Mouse (Mus musculus): Measurements from ENCODE around the gene Fcrlb. TPM values are rescaled to one million over a fixed set of nuclear protein-coding genes. Genes with fewer than 3 reads are reported as not detected.

The Fcrlb gene
- not detected in 2 replicates for polyA plus RNA-seq (2011; ENCODE audit: insufficient read depth, insufficient read length, low read depth, missing spikeins)

- Histone ChIP-seq H3K9ac (ENCODE audit: low read depth, poor library complexity, severe bottlenecking) (no peak within 1 kb of the TSS), H3K9me3 (replicated peaks; ENCODE audit: control insufficient read depth, insufficient read depth, low read length, poor library complexity, severe bottlenecking) (no peaks in the 10 kb centered on the region), H3K4me3 (ENCODE audit: low read depth, low read length) (no peak within 1 kb of the TSS), H3K36me3 (ENCODE audit: control insufficient read depth, insufficient read depth, low read length, poor library complexity, severe bottlenecking) (no peaks in the 10 kb centered on the region), H3K27me3 (ENCODE audit: control insufficient read depth, insufficient read depth, low read length, poor library complexity, severe bottlenecking) (no peaks in the 10 kb centered on the region), H3K27ac (ENCODE audit: insufficient read depth, low read length) (no peak within 1 kb of the TSS), H3K4me1 (ENCODE audit: control insufficient read depth, insufficient read depth, low read length) (no peaks in the 10 kb centered on the region)
- no peak for TF ChIP-seq POLR2A (IDR thresholded peaks at IDR 0.05; ENCODE audit: insufficient read depth, low read length)
- TF ChIP-seq EP300 (IDR thresholded peaks at IDR 0.05; ENCODE audit: insufficient read depth, low read depth, low read length), result no peak
- TF ChIP-seq CTCF (IDR thresholded peaks at IDR 0.05; ENCODE audit: low read depth, low read length), result no peak
Measured at GRCm38 (mm10) chr1:170912891-170913615, at the start of gene Fcrlb. Gene Fcrlb (minus strand): TSS chr1:170912941.

- Histone ChIP-seq H3K4me3 (ENCODE audit: low read depth, low read length) (no peak overlapping the region), H3K36me3 (ENCODE audit: control insufficient read depth, insufficient read depth, low read length, poor library complexity, severe bottlenecking) (no peaks in the 10 kb centered on the region), H3K27me3 (ENCODE audit: control insufficient read depth, insufficient read depth, low read length, poor library complexity, severe bottlenecking) (no peaks in the 10 kb centered on the region), H3K9me3 (replicated peaks; ENCODE audit: control insufficient read depth, insufficient read depth, low read length, poor library complexity, severe bottlenecking) (no peaks in the 10 kb centered on the region), H3K9ac (ENCODE audit: low read depth, poor library complexity, severe bottlenecking) (no peak overlapping the region), H3K4me1 (ENCODE audit: control insufficient read depth, insufficient read depth, low read length) (no peaks in the 10 kb centered on the region), H3K27ac (ENCODE audit: insufficient read depth, low read length) (no peak overlapping the region)
- no peak for TF ChIP-seq CTCF (IDR thresholded peaks at IDR 0.05; ENCODE audit: low read depth, low read length)
- TF ChIP-seq EP300 (IDR thresholded peaks at IDR 0.05; ENCODE audit: insufficient read depth, low read depth, low read length), result no peak
- TF ChIP-seq POLR2A (IDR thresholded peaks at IDR 0.05; ENCODE audit: insufficient read depth, low read length), result no peak
Measured at GRCm38 (mm10) chr1:170962301-170962700, 49.6 kb upstream of the Fcrlb start.

GRCm38 (mm10) chr1:170961101-170961500, 48.4 kb upstream of the Fcrlb start:
- Histone ChIP-seq H3K27ac (ENCODE audit: insufficient read depth, low read length) (no peak overlapping the region), H3K4me3 (ENCODE audit: low read depth, low read length) (no peak overlapping the region), H3K27me3 (ENCODE audit: control insufficient read depth, insufficient read depth, low read length, poor library complexity, severe bottlenecking) (no peaks in the 10 kb centered on the region), H3K9ac (ENCODE audit: low read depth, poor library complexity, severe bottlenecking) (no peak overlapping the region), H3K4me1 (ENCODE audit: control insufficient read depth, insufficient read depth, low read length) (no peaks in the 10 kb centered on the region), H3K9me3 (replicated peaks; ENCODE audit: control insufficient read depth, insufficient read depth, low read length, poor library complexity, severe bottlenecking) (no peaks in the 10 kb centered on the region), H3K36me3 (ENCODE audit: control insufficient read depth, insufficient read depth, low read length, poor library complexity, severe bottlenecking) (no peaks in the 10 kb centered on the region)
- TF ChIP-seq EP300 (IDR thresholded peaks at IDR 0.05; ENCODE audit: insufficient read depth, low read depth, low read length), result no peak
- no peak for TF ChIP-seq POLR2A (IDR thresholded peaks at IDR 0.05; ENCODE audit: insufficient read depth, low read length)

GRCm38 (mm10) chr1:170959791-170960190, 47.0 kb upstream of the Fcrlb start:
- no peak for TF ChIP-seq EP300 (IDR thresholded peaks at IDR 0.05; ENCODE audit: insufficient read depth, low read depth, low read length)
- TF ChIP-seq CTCF (IDR thresholded peaks at IDR 0.05; ENCODE audit: low read depth, low read length), result no peak
- no peak for TF ChIP-seq POLR2A (IDR thresholded peaks at IDR 0.05; ENCODE audit: insufficient read depth, low read length)

GRCm38 (mm10) chr1:170958225-170958624, 45.5 kb upstream of the Fcrlb start:
- TF ChIP-seq POLR2A (IDR thresholded peaks at IDR 0.05; ENCODE audit: insufficient read depth, low read length) (no peak), EP300 (IDR thresholded peaks at IDR 0.05; ENCODE audit: insufficient read depth, low read depth, low read length) (no peak), CTCF (IDR thresholded peaks at IDR 0.05; ENCODE audit: low read depth, low read length) (no peak)
- no peaks in the 10 kb centered on the region for H3K4me1 ChIP-seq (ENCODE audit: control insufficient read depth, insufficient read depth, low read length)
- H3K9me3 ChIP-seq (replicated peaks; ENCODE audit: control insufficient read depth, insufficient read depth, low read length, poor library complexity, severe bottlenecking), result no peaks in the 10 kb centered on the region
- H3K9ac ChIP-seq (ENCODE audit: low read depth, poor library complexity, severe bottlenecking), result no peak overlapping the region
- H3K27me3 ChIP-seq (ENCODE audit: control insufficient read depth, insufficient read depth, low read length, poor library complexity, severe bottlenecking), result no peaks in the 10 kb centered on the region
- H3K4me3 ChIP-seq (ENCODE audit: low read depth, low read length), result no peak overlapping the region
- no peak overlapping the region for H3K27ac ChIP-seq (ENCODE audit: insufficient read depth, low read length)
- no peaks in the 10 kb centered on the region for H3K36me3 ChIP-seq (ENCODE audit: control insufficient read depth, insufficient read depth, low read length, poor library complexity, severe bottlenecking)

More at GRCm38 (mm10) chr1:170959791-170960190, 47.0 kb upstream of the Fcrlb start:
- Histone ChIP-seq H3K9ac (ENCODE audit: low read depth, poor library complexity, severe bottlenecking) (no peak overlapping the region), H3K27me3 (ENCODE audit: control insufficient read depth, insufficient read depth, low read length, poor library complexity, severe bottlenecking) (no peaks in the 10 kb centered on the region), H3K9me3 (replicated peaks; ENCODE audit: control insufficient read depth, insufficient read depth, low read length, poor library complexity, severe bottlenecking) (no peaks in the 10 kb centered on the region), H3K27ac (ENCODE audit: insufficient read depth, low read length) (no peak overlapping the region), H3K4me1 (ENCODE audit: control insufficient read depth, insufficient read depth, low read length) (no peaks in the 10 kb centered on the region), H3K36me3 (ENCODE audit: control insufficient read depth, insufficient read depth, low read length, poor library complexity, severe bottlenecking) (no peaks in the 10 kb centered on the region), H3K4me3 (ENCODE audit: low read depth, low read length) (no peak overlapping the region)

GRCm38 (mm10) chr1:170953192-170953591, 40.5 kb upstream of the Fcrlb start:
- Histone ChIP-seq H3K27ac (ENCODE audit: insufficient read depth, low read length) (no peak overlapping the region), H3K36me3 (ENCODE audit: control insufficient read depth, insufficient read depth, low read length, poor library complexity, severe bottlenecking) (no peaks in the 10 kb centered on the region), H3K4me3 (ENCODE audit: low read depth, low read length) (no peak overlapping the region), H3K27me3 (ENCODE audit: control insufficient read depth, insufficient read depth, low read length, poor library complexity, severe bottlenecking) (no peaks in the 10 kb centered on the region), H3K4me1 (ENCODE audit: control insufficient read depth, insufficient read depth, low read length) (no peaks in the 10 kb centered on the region), H3K9me3 (replicated peaks; ENCODE audit: control insufficient read depth, insufficient read depth, low read length, poor library complexity, severe bottlenecking) (no peaks in the 10 kb centered on the region; the same call in 1 of the 2 replicates), H3K9ac (ENCODE audit: low read depth, poor library complexity, severe bottlenecking) (no peak overlapping the region)
- no peak for TF ChIP-seq CTCF (IDR thresholded peaks at IDR 0.05; ENCODE audit: low read depth, low read length)
- TF ChIP-seq POLR2A (IDR thresholded peaks at IDR 0.05; ENCODE audit: insufficient read depth, low read length), result no peak
